Mouse (Mus musculus): ENCODE results near the gene Trit1. TPM values are rescaled to one million over a fixed set of nuclear protein-coding genes. Genes with fewer than 3 reads are reported as not detected.

Trit1 gene
- polyA plus RNA-seq, 1 experiment = 6.3 TPM

GRCm38 (mm10) chr4:122976885-122977284 is 39.5 kb upstream of the Trit1 start:
- Histone ChIP-seq H3K79me2 (ENCODE audit: control insufficient read depth, insufficient read depth) (no peaks in the 10 kb centered on the region), H3K27me3 (ENCODE audit: control insufficient read depth, insufficient read depth, insufficient read length) (peaks cover 6% of the 10 kb centered on the region), H3K4me3 (ENCODE audit: insufficient read depth, poor library complexity, severe bottlenecking) (no peak overlapping the region), H3K79me3 (ENCODE audit: low read depth) (no peaks in the 10 kb centered on the region), H3K36me3 (ENCODE audit: control insufficient read depth, insufficient read depth) (no peaks in the 10 kb centered on the region), H3ac (ENCODE audit: control insufficient read depth, insufficient read length, low read depth) (no peak overlapping the region)
- TF ChIP-seq CTCF (IDR thresholded peaks at IDR 0.05; ENCODE audit: control insufficient read depth, insufficient read depth, insufficient read length) (no peak), MAX (IDR thresholded peaks at IDR 0.05) (no peak), FOSL1 (IDR thresholded peaks at IDR 0.05; ENCODE audit: insufficient read depth, low read length, poor library complexity, severe bottlenecking) (no peak), MYOD1 (IDR thresholded peaks at IDR 0.05; ENCODE audit: control insufficient read depth, insufficient read length, low read depth) (no peak)

GRCm38 (mm10) chr4:122978850-122979249 is 37.5 kb upstream of the Trit1 start:
- H3K79me3 ChIP-seq (ENCODE audit: low read depth) = no peaks in the 10 kb centered on the region
- H3K36me3 ChIP-seq (ENCODE audit: control insufficient read depth, insufficient read depth) = no peaks in the 10 kb centered on the region
- no peak overlapping the region for H3K4me3 ChIP-seq (ENCODE audit: insufficient read depth, poor library complexity, severe bottlenecking)
- TF ChIP-seq CEBPB (IDR thresholded peaks at IDR 0.05; ENCODE audit: low read depth) = no peak
- TF ChIP-seq FOSL1 (IDR thresholded peaks at IDR 0.05; ENCODE audit: insufficient read depth, low read length, poor library complexity, severe bottlenecking) = no peak
- no peak for TF ChIP-seq MAX (IDR thresholded peaks at IDR 0.05)
- no peak for TF ChIP-seq MYOG (IDR thresholded peaks at IDR 0.05; ENCODE audit: control insufficient read depth, extremely low read depth, insufficient read length)
- no peak for TF ChIP-seq USF1 (IDR thresholded peaks at IDR 0.05; ENCODE audit: low read depth)
- no peak for TF ChIP-seq MYOD1 (IDR thresholded peaks at IDR 0.05; ENCODE audit: control insufficient read depth, insufficient read length, low read depth)
- TF ChIP-seq CTCF (IDR thresholded peaks at IDR 0.05; ENCODE audit: control insufficient read depth, insufficient read depth, insufficient read length) = no peak
- no peaks in the 10 kb centered on the region for H3K79me2 ChIP-seq (ENCODE audit: control insufficient read depth, insufficient read depth)
- no peak overlapping the region for H3ac ChIP-seq (ENCODE audit: control insufficient read depth, insufficient read length, low read depth)
- H3K27me3 ChIP-seq (ENCODE audit: control insufficient read depth, insufficient read depth, insufficient read length) = peaks cover 6% of the 10 kb centered on the region

GRCm38 (mm10) chr4:122979826-122980225 is 36.6 kb upstream of the Trit1 start:
- H3K79me3 ChIP-seq (ENCODE audit: low read depth) = no peaks in the 10 kb centered on the region
- H3K4me3 ChIP-seq (ENCODE audit: insufficient read depth, poor library complexity, severe bottlenecking) = no peak overlapping the region
- H3ac ChIP-seq (ENCODE audit: control insufficient read depth, insufficient read length, low read depth) = no peak overlapping the region
- peaks cover 6% of the 10 kb centered on the region for H3K27me3 ChIP-seq (ENCODE audit: control insufficient read depth, insufficient read depth, insufficient read length)
- no peaks in the 10 kb centered on the region for H3K79me2 ChIP-seq (ENCODE audit: control insufficient read depth, insufficient read depth)
- H3K36me3 ChIP-seq (ENCODE audit: control insufficient read depth, insufficient read depth) = no peaks in the 10 kb centered on the region
- no peak for TF ChIP-seq CTCF (IDR thresholded peaks at IDR 0.05; ENCODE audit: control insufficient read depth, insufficient read depth, insufficient read length)
- TF ChIP-seq CEBPB (IDR thresholded peaks at IDR 0.05; ENCODE audit: low read depth) = no peak
- TF ChIP-seq MAX (IDR thresholded peaks at IDR 0.05) = no peak
- TF ChIP-seq USF1 (IDR thresholded peaks at IDR 0.05; ENCODE audit: low read depth) = no peak
- TF ChIP-seq MYOD1 (IDR thresholded peaks at IDR 0.05; ENCODE audit: control insufficient read depth, insufficient read length, low read depth) = no peak
- no peak for TF ChIP-seq FOSL1 (IDR thresholded peaks at IDR 0.05; ENCODE audit: insufficient read depth, low read length, poor library complexity, severe bottlenecking)
- TF ChIP-seq MYOG (IDR thresholded peaks at IDR 0.05; ENCODE audit: control insufficient read depth, extremely low read depth, insufficient read length) = no peak

- H3K27me3 ChIP-seq (ENCODE audit: control insufficient read depth, insufficient read depth, insufficient read length) = peaks cover 6% of the 10 kb centered on the region
- H3ac ChIP-seq (ENCODE audit: control insufficient read depth, insufficient read length, low read depth) = no peak overlapping the region
- no peaks in the 10 kb centered on the region for H3K79me2 ChIP-seq (ENCODE audit: control insufficient read depth, insufficient read depth)
- H3K4me3 ChIP-seq (ENCODE audit: insufficient read depth, poor library complexity, severe bottlenecking) = no peak overlapping the region
- H3K36me3 ChIP-seq (ENCODE audit: control insufficient read depth, insufficient read depth) = no peaks in the 10 kb centered on the region
- TF ChIP-seq MAX (IDR thresholded peaks at IDR 0.05) (no peak), FOSL1 (IDR thresholded peaks at IDR 0.05; ENCODE audit: insufficient read depth, low read length, poor library complexity, severe bottlenecking) (no peak), MYOD1 (IDR thresholded peaks at IDR 0.05; ENCODE audit: control insufficient read depth, insufficient read length, low read depth) (no peak), USF1 (IDR thresholded peaks at IDR 0.05; ENCODE audit: low read depth) (no peak), CEBPB (IDR thresholded peaks at IDR 0.05; ENCODE audit: low read depth) (no peak), CTCF (IDR thresholded peaks at IDR 0.05; ENCODE audit: control insufficient read depth, insufficient read depth, insufficient read length) (no peak), MYOG (IDR thresholded peaks at IDR 0.05; ENCODE audit: control insufficient read depth, extremely low read depth, insufficient read length) (no peak)
- no peaks in the 10 kb centered on the region for H3K79me3 ChIP-seq (ENCODE audit: low read depth)
These were observed 35.7 kb upstream of the Trit1 start for GRCm38 (mm10) chr4:122980684-122981083.

GRCm38 (mm10) chr4:122981238-122981637 is 35.2 kb upstream of the Trit1 start:
- no peak overlapping the region for H3ac ChIP-seq (ENCODE audit: control insufficient read depth, insufficient read length, low read depth)
- peaks cover 6% of the 10 kb centered on the region for H3K27me3 ChIP-seq (ENCODE audit: control insufficient read depth, insufficient read depth, insufficient read length)
- H3K36me3 ChIP-seq (ENCODE audit: control insufficient read depth, insufficient read depth) = no peaks in the 10 kb centered on the region
- H3K79me2 ChIP-seq (ENCODE audit: control insufficient read depth, insufficient read depth) = no peaks in the 10 kb centered on the region
- TF ChIP-seq CEBPB (IDR thresholded peaks at IDR 0.05; ENCODE audit: low read depth) = no peak
- TF ChIP-seq USF1 (IDR thresholded peaks at IDR 0.05; ENCODE audit: low read depth) = no peak
- TF ChIP-seq FOSL1 (IDR thresholded peaks at IDR 0.05; ENCODE audit: insufficient read depth, low read length, poor library complexity, severe bottlenecking) = no peak
- TF ChIP-seq MYOG (IDR thresholded peaks at IDR 0.05; ENCODE audit: control insufficient read depth, extremely low read depth, insufficient read length) = no peak
- TF ChIP-seq MYOD1 (IDR thresholded peaks at IDR 0.05; ENCODE audit: control insufficient read depth, insufficient read length, low read depth) = no peak
- TF ChIP-seq CTCF (IDR thresholded peaks at IDR 0.05; ENCODE audit: control insufficient read depth, insufficient read depth, insufficient read length) = no peak
- no peaks in the 10 kb centered on the region for H3K79me3 ChIP-seq (ENCODE audit: low read depth)
- no peak overlapping the region for H3K4me3 ChIP-seq (ENCODE audit: insufficient read depth, poor library complexity, severe bottlenecking)

GRCm38 (mm10) chr4:122981930-122982329 is 34.5 kb upstream of the Trit1 start:
- H3K79me2 ChIP-seq (ENCODE audit: control insufficient read depth, insufficient read depth) = no peaks in the 10 kb centered on the region
- no peak overlapping the region for H3ac ChIP-seq (ENCODE audit: control insufficient read depth, insufficient read length, low read depth)
- no peak overlapping the region for H3K4me3 ChIP-seq (ENCODE audit: insufficient read depth, poor library complexity, severe bottlenecking)
- no peaks in the 10 kb centered on the region for H3K36me3 ChIP-seq (ENCODE audit: control insufficient read depth, insufficient read depth)
- TF ChIP-seq FOSL1 (IDR thresholded peaks at IDR 0.05; ENCODE audit: insufficient read depth, low read length, poor library complexity, severe bottlenecking) (no peak), USF1 (IDR thresholded peaks at IDR 0.05; ENCODE audit: low read depth) (no peak), MYOG (IDR thresholded peaks at IDR 0.05; ENCODE audit: control insufficient read depth, extremely low read depth, insufficient read length) (no peak), MAX (IDR thresholded peaks at IDR 0.05) (no peak), MYOD1 (IDR thresholded peaks at IDR 0.05; ENCODE audit: control insufficient read depth, insufficient read length, low read depth) (no peak), CEBPB (IDR thresholded peaks at IDR 0.05; ENCODE audit: low read depth) (no peak), CTCF (IDR thresholded peaks at IDR 0.05; ENCODE audit: control insufficient read depth, insufficient read depth, insufficient read length) (no peak)
- no peaks in the 10 kb centered on the region for H3K79me3 ChIP-seq (ENCODE audit: low read depth)
- peaks cover 6% of the 10 kb centered on the region for H3K27me3 ChIP-seq (ENCODE audit: control insufficient read depth, insufficient read depth, insufficient read length)

Data from C2C12 (cell line).